Mouse (Mus musculus): ENCODE results near the gene Map7d3. TPM values are rescaled to one million over a fixed set of nuclear protein-coding genes. Genes with fewer than 3 reads are reported as not detected.

Gene Map7d3
- polyA plus RNA-seq, 1 experiment from 2014 or later = 3.4 TPM

GRCm38 (mm10) chrX:56752144-56752543 is 70.0 kb downstream of the Map7d3 start:
- peak; percentile 25 for DNase-seq (ENCODE audit: low spot score)
- 69% methylated on average over 6 of the region's 6 CpGs for WGBS

GRCm38 (mm10) chrX:56751536-56751935 is 70.6 kb downstream of the Map7d3 start:
- Histone ChIP-seq H3K36me3 (ENCODE audit: control insufficient read depth, insufficient read depth, low read length) (no peaks in the 10 kb centered on the region), H3K4me3 (ENCODE audit: low read depth, low read length) (no peak overlapping the region), H3K9me3 (ENCODE audit: control insufficient read depth, low read length) (no peaks in the 10 kb centered on the region), H3K9ac (ENCODE audit: low read depth, low read length) (no peak overlapping the region), H3K4me2 (ENCODE audit: low read depth, low read length) (no peak overlapping the region), H3K4me1 (ENCODE audit: control insufficient read depth, insufficient read depth, low read length) (no peaks in the 10 kb centered on the region), H3K27ac (replicated peaks; ENCODE audit: low read depth, low read length) (no peak overlapping the region), H3K27me3 (replicated peaks; ENCODE audit: control insufficient read depth, insufficient read depth, low read length) (no peaks in the 10 kb centered on the region)
- WGBS = 63% methylated on average over 4 of the region's 4 CpGs
- no peak for ATAC-seq (ENCODE audit: low read depth)
- no peak for DNase-seq (ENCODE audit: low spot score)

More at GRCm38 (mm10) chrX:56752144-56752543, 70.0 kb downstream of the Map7d3 start:
- no peak overlapping the region for H3K27ac ChIP-seq (replicated peaks; ENCODE audit: low read depth, low read length)
- no peak overlapping the region for H3K9ac ChIP-seq (ENCODE audit: low read depth, low read length)
- H3K4me1 ChIP-seq (ENCODE audit: control insufficient read depth, insufficient read depth, low read length) = no peaks in the 10 kb centered on the region
- H3K4me3 ChIP-seq (ENCODE audit: low read depth, low read length) = no peak overlapping the region
- ATAC-seq (ENCODE audit: low read depth) = no peak
- no peak overlapping the region for H3K4me2 ChIP-seq (ENCODE audit: low read depth, low read length)
- H3K9me3 ChIP-seq (ENCODE audit: control insufficient read depth, low read length) = no peaks in the 10 kb centered on the region
- H3K27me3 ChIP-seq (replicated peaks; ENCODE audit: control insufficient read depth, insufficient read depth, low read length) = no peaks in the 10 kb centered on the region
- H3K36me3 ChIP-seq (ENCODE audit: control insufficient read depth, insufficient read depth, low read length) = no peaks in the 10 kb centered on the region

Other genes with a start within 250 kb of the Map7d3 start
- gene Mmgt1, start 224.3 kb downstream of the Map7d3 start, polyA plus RNA-seq (2014; fragmentation: Nextera tagmentation; extraction: Ambion mirVana) = 25.4 and 25.6 TPM in 2 replicates
- 11.8 and 14.8 TPM in 2 replicates for gene Slc9a6, start 212.6 kb downstream of the Map7d3 start, polyA plus RNA-seq (2014; fragmentation: Nextera tagmentation; extraction: Ambion mirVana)
- gene Fhl1, start 90.5 kb downstream of the Map7d3 start, polyA plus RNA-seq (2014; fragmentation: Nextera tagmentation; extraction: Ambion mirVana) = 291 and 452 TPM in 2 replicates
- not detected in 2 replicates for gene Adgrg4, start 47.8 kb upstream of the Map7d3 start, polyA plus RNA-seq (2014; fragmentation: Nextera tagmentation; extraction: Ambion mirVana)
- gene Brs3, start 220.7 kb upstream of the Map7d3 start, polyA plus RNA-seq (2014; fragmentation: Nextera tagmentation; extraction: Ambion mirVana) = not detected in 2 replicates
- gene Htatsf1, start 231.3 kb upstream of the Map7d3 start, polyA plus RNA-seq (2014; fragmentation: Nextera tagmentation; extraction: Ambion mirVana) = 72.5 and 78.7 TPM in 2 replicates

Measured in embryonic facial prominence, embryonic 14.5 days (tissue).